Mouse (Mus musculus): ENCODE measurements around the gene Dock7.

Dock7 gene

DNA sequence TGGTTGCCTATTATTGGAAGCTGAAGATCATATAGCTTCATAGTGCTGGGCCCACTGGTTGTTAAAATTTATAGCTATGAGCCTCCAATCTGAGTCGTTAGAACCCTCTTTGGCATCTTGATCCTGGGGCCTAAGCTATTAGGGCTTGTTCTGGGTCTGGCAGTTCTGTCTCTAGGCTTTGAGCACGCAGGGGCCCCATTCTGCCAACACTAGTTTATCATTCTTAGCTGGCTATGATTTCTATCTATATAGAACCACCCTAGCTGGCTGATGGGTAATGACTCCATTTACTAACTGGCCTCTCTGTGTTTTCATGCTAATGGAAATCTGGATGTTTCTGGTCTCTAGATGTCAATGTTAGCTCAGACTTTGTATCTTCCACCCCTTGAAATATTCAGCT is 203.0 kb downstream of the Dock7 start:
- no peak for DNase-seq (ENCODE audit: low spot score in 2 of 2)

DNA sequence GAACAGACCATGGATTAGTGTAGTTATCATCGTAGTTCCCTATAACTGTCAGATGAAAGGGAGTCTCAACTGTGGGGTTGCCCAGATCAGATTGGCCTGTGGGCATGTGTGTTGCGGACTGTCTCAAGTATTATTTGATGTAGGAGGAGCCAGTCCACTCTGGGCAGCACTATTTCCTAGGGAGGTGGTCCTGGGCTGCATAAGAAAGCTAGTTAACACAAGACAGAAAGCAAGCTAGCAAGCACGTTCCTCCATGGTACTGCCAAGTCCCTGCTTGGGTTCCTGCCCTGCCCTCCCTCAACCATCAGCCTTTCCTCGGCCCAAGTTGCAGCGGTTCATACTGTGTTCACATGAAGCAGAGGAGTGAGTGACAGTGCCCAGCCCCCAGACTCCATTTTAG is 210.5 kb downstream of the Dock7 start:
- no peak for DNase-seq (ENCODE audit: low spot score in 2 of 2)

DNA sequence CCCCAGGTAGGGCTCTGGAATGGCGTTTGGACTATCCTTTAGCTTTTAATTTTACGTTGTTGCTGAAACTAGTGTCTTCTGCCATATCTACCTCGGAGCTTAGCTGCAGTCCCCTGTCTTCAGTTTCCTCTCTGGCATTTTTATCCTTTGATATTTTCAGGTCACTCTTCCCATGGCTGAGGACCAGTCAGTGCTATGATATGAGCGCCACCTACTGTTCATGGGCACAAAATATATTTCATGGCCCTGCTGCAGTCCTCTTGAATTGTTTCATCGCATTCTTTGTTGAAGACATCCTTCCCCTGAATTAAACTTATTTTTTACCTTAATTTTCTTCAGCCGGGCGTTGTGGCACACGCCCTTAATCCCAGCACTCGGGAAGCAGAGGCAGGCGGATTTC is 233.6 kb downstream of the Dock7 start:
- DNase-seq (ENCODE audit: low spot score in 2 of 2): no peak
